ENCODE assay signal across 8 mouse cellular contexts in the genomic region with DNA sequence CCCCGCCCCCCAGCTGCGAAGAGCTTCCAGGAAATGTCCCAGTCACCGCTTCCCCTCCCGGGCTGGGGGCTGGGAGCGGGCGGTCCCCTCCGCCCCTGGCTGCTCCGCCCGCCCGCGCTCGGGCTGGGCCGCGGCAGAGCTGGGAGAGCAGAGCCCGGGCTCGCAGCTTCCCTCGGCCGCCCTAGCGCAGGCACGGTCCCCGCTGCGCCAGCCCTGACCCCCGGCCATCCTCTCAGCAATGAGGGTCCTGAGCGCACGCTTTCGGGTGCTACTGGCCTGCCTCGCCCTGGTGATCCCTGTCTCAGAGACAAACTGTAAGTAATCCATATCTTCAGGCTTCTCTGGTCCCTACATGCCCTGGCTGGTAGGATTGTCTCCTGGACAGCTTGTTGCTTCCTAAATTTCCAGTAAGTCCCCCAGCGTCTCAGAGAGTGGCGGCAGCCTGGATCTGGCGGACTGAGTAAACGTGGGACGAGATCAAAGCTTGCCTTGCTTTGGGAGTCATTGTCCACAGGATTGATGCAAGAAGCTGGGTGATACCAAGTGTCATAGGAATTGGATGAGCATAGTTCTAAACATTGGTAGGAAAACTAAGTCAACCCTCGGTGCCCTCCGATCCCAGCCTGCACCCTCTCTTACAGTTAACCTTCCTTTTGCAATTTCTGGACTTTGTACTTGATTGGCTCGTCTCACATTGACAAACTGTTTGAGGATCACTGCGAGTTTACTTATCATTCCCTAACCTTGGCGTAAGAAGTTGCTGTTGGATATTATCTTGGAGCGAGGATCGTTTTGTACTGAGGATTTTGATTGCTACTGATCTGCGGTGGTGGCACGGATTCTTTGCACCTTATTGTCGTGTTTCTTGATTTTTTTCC. TPM values are rescaled to one million over a fixed set of nuclear protein-coding genes. Genes with fewer than 3 reads are reported as not detected.
DNase-seq lines count a peak whose midpoint lies in the region; ATAC-seq and TF ChIP-seq lines count a peak whose summit lies in the region.

A gene (plus strand): TSS at position 117 of the 878 bp plus-strand sequence.

- intact Hi-C loops in heart, adult 2 months (cut with DNase I) = loop anchor here (2.0 kb wide), 1 partner anchor 68 kb away; a partner anchor contains a TSS

- WGBS in heart, adult 2 months = 3% methylated on average over 32 of the region's 42 CpGs
- 3% methylated on average over 28 of the region's 42 CpGs for WGBS in midbrain, embryonic 16.5 days

- TF ChIP-seq CTCF in heart, adult 2 months (IDR thresholded peaks at IDR 0.05) = no peak

- H3K27ac ChIP-seq in heart, adult 2 months = peak within 1 kb of the TSS; percentile 95
- H3K27ac ChIP-seq in midbrain, embryonic 16.5 days (ENCODE audit: low read length) = no peak within 1 kb of the TSS

- H3K4me2 ChIP-seq in midbrain, embryonic 16.5 days (ENCODE audit: low read length) = peak within 1 kb of the TSS; percentile 94

- no peak for DNase-seq in cerebellum, adult 11 months
- peak; percentile 80 for DNase-seq in embryo, embryonic 9.5 days (ENCODE audit: extremely low spot score)
- peak; percentile 85 to 88 for DNase-seq in heart, adult 2 months
- DNase-seq in kidney, adult 18-20 months = peak; percentile 70
- peak; percentile 76 for DNase-seq in liver
- DNase-seq in spleen, postnatal 4 days (ENCODE audit: low spot score in 2 of 2) = peak; percentile 22 to 67

- peaks cover 7% of the 10 kb centered on the region for H3K36me3 ChIP-seq in heart, adult 2 months (ENCODE audit: control insufficient read depth, insufficient read depth, low read length)
- H3K36me3 ChIP-seq in midbrain, embryonic 16.5 days (ENCODE audit: control insufficient read depth, insufficient read depth, low read length) = no peaks in the 10 kb centered on the region

- TF ChIP-seq EP300 in heart, adult 2 months (IDR thresholded peaks at IDR 0.05; ENCODE audit: insufficient read depth, low read depth, low read length) = 0 out of 2 replicates have a peak, but pooled peaks have one; percentile 23

- no peaks in the 10 kb centered on the region for H3K27me3 ChIP-seq in heart, adult 2 months (ENCODE audit: control insufficient read depth, insufficient read depth, low read length)
- H3K27me3 ChIP-seq in midbrain, embryonic 16.5 days (ENCODE audit: control insufficient read depth, insufficient read depth, low read depth, low read length) = no peaks in the 10 kb centered on the region

- TF ChIP-seq POLR2A in heart, adult 2 months (IDR thresholded peaks at IDR 0.05; ENCODE audit: insufficient read depth, low read depth, low read length) = peak; percentile 84

- H3K4me1 ChIP-seq in heart, adult 2 months (ENCODE audit: control insufficient read depth, insufficient read depth, low read length) = peaks cover 3% of the 10 kb centered on the region
- H3K4me1 ChIP-seq in midbrain, embryonic 16.5 days (ENCODE audit: control insufficient read depth, insufficient read depth, low read length) = 0 out of 2 replicates have a peak, but pooled peaks cover 6% of the 10 kb centered on the region

- H3K9me3 ChIP-seq in midbrain, embryonic 16.5 days (replicated peaks; ENCODE audit: control insufficient read depth, low read length, poor library complexity, severe bottlenecking) = no peaks in the 10 kb centered on the region

- peak; percentile 80 for ATAC-seq in cerebellum, adult (ENCODE audit: insufficient number of reproducible peaks, low FRiP score, low TSS enrichment)
- peak; percentile 96 for ATAC-seq in midbrain, embryonic 16.5 days

- H3K79me2 ChIP-seq in heart, adult 2 months (replicated peaks; ENCODE audit: control insufficient read depth, insufficient read depth, low read length) = peaks cover 2% of the 10 kb centered on the region; the same call in 1 of the 2 replicates

- peak within 1 kb of the TSS; percentile 70 for H3K4me3 ChIP-seq in heart, adult 2 months
- peak within 1 kb of the TSS; percentile 64 for H3K4me3 ChIP-seq in midbrain, embryonic 16.5 days (ENCODE audit: low read depth, low read length)

- H3K9ac ChIP-seq in heart, adult 2 months (ENCODE audit: low read depth, low read length) = peak within 1 kb of the TSS; percentile 97
- H3K9ac ChIP-seq in midbrain, embryonic 16.5 days (ENCODE audit: low read depth, low read length) = peak within 1 kb of the TSS; percentile 80

RNA-seq across cellular contexts. Expression of the gene that starts here (rescaled TPM):
- total RNA-seq in heart, adult 2 months (2021) = 10 to 100 TPM; 15.5 to 17.0 TPM
- 5.9 and 10.2 TPM in 2 replicates for polyA plus RNA-seq in heart, adult 2 months (2012; rRNA removed)
- 8.5 and 9.8 TPM in 2 replicates for polyA plus RNA-seq in midbrain, embryonic 16.5 days (2015; fragmentation: Nextera tagmentation; extraction: Ambion mirVana)
